Mouse (Mus musculus): ENCODE measurements at regions not wholly inside any gene's neighbourhood (a gene's known extent, or its start where the extent isn't known, plus 50 kb on each side); places are given as distances from the start of the nearest gene placed in this dataset.

DNA sequence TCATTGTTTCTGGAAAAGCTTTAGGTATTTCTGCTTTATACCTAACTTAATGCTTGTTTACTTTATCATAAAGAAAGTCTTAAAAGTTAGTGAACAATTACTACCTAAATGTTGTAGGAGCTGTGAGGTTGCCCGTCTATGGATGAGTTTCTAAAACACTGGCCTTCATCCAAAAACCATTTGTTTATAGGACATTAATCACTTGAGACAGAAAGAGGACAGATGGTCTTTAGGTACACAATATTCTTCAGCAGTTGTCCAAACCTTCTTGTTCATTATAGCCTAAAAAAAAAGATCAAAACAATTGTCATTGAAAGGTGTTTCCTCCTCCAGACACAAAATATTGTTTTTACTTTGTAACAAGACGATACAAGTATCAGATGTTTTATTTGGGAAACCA lies 891.3 kb upstream of the Ddx18 start:
- Histone ChIP-seq H3K9me3 (ENCODE audit: control insufficient read depth) (no peaks in the 10 kb centered on the region), H3K4me3 (ENCODE audit: low read depth, low read length) (no peak overlapping the region), H3K36me3 (ENCODE audit: control insufficient read depth, insufficient read depth) (no peaks in the 10 kb centered on the region), H3K27ac (ENCODE audit: low read depth, low read length) (no peak overlapping the region), H3K4me2 (replicated peaks; ENCODE audit: low read depth) (no peak overlapping the region), H3K9ac (ENCODE audit: low read depth, low read length) (no peak overlapping the region), H3K4me1 (replicated peaks; ENCODE audit: control insufficient read depth, insufficient read depth, low read length) (no peaks in the 10 kb centered on the region), H3K27me3 (replicated peaks; ENCODE audit: control insufficient read depth, insufficient read depth, low read length) (no peaks in the 10 kb centered on the region)
- TF ChIP-seq CTCF (IDR thresholded peaks at IDR 0.05; ENCODE audit: low read depth), result no peak
- WGBS, result 64% methylated on average over 2 of the region's 2 CpGs
- ATAC-seq, result no peak

- H3K27ac ChIP-seq (ENCODE audit: low read depth, low read length), result no peak overlapping the region
- ATAC-seq, result no peak
- WGBS, result 73% methylated on average over 4 of the region's 4 CpGs
- no peaks in the 10 kb centered on the region for H3K9me3 ChIP-seq (ENCODE audit: control insufficient read depth)
- no peak overlapping the region for H3K4me3 ChIP-seq (ENCODE audit: low read depth, low read length)
- H3K4me2 ChIP-seq (replicated peaks; ENCODE audit: low read depth), result no peak overlapping the region
- no peak overlapping the region for H3K9ac ChIP-seq (ENCODE audit: low read depth, low read length)
- H3K27me3 ChIP-seq (replicated peaks; ENCODE audit: control insufficient read depth, insufficient read depth, low read length), result no peaks in the 10 kb centered on the region
- H3K36me3 ChIP-seq (ENCODE audit: control insufficient read depth, insufficient read depth), result no peaks in the 10 kb centered on the region
- no peak for TF ChIP-seq CTCF (IDR thresholded peaks at IDR 0.05; ENCODE audit: low read depth)
- no peaks in the 10 kb centered on the region for H3K4me1 ChIP-seq (replicated peaks; ENCODE audit: control insufficient read depth, insufficient read depth, low read length)
Measured at GRCm38 (mm10) chr1:122454881-122455280, 887.1 kb upstream of the Ddx18 start.

- ATAC-seq, result no peak
- no peaks in the 10 kb centered on the region for H3K27me3 ChIP-seq (replicated peaks; ENCODE audit: control insufficient read depth, insufficient read depth, low read length)
- 67% methylated on average over 3 of the region's 3 CpGs for WGBS
- H3K9ac ChIP-seq (ENCODE audit: low read depth, low read length), result no peak overlapping the region
- no peak for TF ChIP-seq CTCF (IDR thresholded peaks at IDR 0.05; ENCODE audit: low read depth)
- no peak overlapping the region for H3K27ac ChIP-seq (ENCODE audit: low read depth, low read length)
- no peaks in the 10 kb centered on the region for H3K36me3 ChIP-seq (ENCODE audit: control insufficient read depth, insufficient read depth)
- H3K4me1 ChIP-seq (replicated peaks; ENCODE audit: control insufficient read depth, insufficient read depth, low read length), result no peaks in the 10 kb centered on the region
- H3K4me2 ChIP-seq (replicated peaks; ENCODE audit: low read depth), result no peak overlapping the region
- H3K9me3 ChIP-seq (ENCODE audit: control insufficient read depth), result no peaks in the 10 kb centered on the region
- H3K4me3 ChIP-seq (ENCODE audit: low read depth, low read length), result no peak overlapping the region
Measured at GRCm38 (mm10) chr1:122453617-122454016, 885.8 kb upstream of the Ddx18 start.

- no peak overlapping the region for H3K4me3 ChIP-seq (ENCODE audit: low read depth, low read length)
- no peak for ATAC-seq
- no peak overlapping the region for H3K9ac ChIP-seq (ENCODE audit: low read depth, low read length)
- TF ChIP-seq CTCF (IDR thresholded peaks at IDR 0.05; ENCODE audit: low read depth), result peak; percentile 61
- H3K27me3 ChIP-seq (replicated peaks; ENCODE audit: control insufficient read depth, insufficient read depth, low read length), result no peaks in the 10 kb centered on the region
- no peaks in the 10 kb centered on the region for H3K36me3 ChIP-seq (ENCODE audit: control insufficient read depth, insufficient read depth)
- no peak overlapping the region for H3K4me2 ChIP-seq (replicated peaks; ENCODE audit: low read depth)
- no peaks in the 10 kb centered on the region for H3K9me3 ChIP-seq (ENCODE audit: control insufficient read depth)
- no peaks in the 10 kb centered on the region for H3K4me1 ChIP-seq (replicated peaks; ENCODE audit: control insufficient read depth, insufficient read depth, low read length)
- no peak overlapping the region for H3K27ac ChIP-seq (ENCODE audit: low read depth, low read length)
- WGBS, result 64% methylated on average over 3 of the region's 3 CpGs
Measured at GRCm38 (mm10) chr1:122439358-122439757, 871.6 kb upstream of the Ddx18 start.

DNA sequence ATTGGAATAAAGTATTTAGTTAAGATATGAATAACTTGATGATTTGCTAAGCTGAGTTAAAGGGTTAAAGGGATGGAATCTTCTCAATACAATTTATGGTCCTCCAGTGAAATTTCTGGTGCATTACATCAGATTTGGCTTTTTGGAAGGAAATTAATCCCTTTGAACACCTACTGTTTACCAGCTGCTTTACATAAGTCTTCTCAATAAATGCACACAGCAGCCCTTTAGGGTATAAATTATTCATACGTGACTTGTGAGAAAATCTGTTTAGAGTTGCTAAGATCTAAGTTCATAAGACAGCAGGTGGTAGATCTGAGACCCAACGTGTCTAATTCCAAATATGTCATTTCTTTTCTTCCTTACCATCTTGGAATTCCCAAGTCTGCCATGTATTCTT lies 855.7 kb upstream of the Ddx18 start:
- WGBS, result 70% methylated on average over 2 of the region's 2 CpGs
- no peak overlapping the region for H3K9ac ChIP-seq (ENCODE audit: low read depth, low read length)
- no peak for TF ChIP-seq CTCF (IDR thresholded peaks at IDR 0.05; ENCODE audit: low read depth)
- H3K9me3 ChIP-seq (ENCODE audit: control insufficient read depth), result no peaks in the 10 kb centered on the region
- no peak overlapping the region for H3K27ac ChIP-seq (ENCODE audit: low read depth, low read length)
- H3K4me2 ChIP-seq (replicated peaks; ENCODE audit: low read depth), result no peak overlapping the region
- H3K4me3 ChIP-seq (ENCODE audit: low read depth, low read length), result no peak overlapping the region
- no peaks in the 10 kb centered on the region for H3K4me1 ChIP-seq (replicated peaks; ENCODE audit: control insufficient read depth, insufficient read depth, low read length)
- H3K36me3 ChIP-seq (ENCODE audit: control insufficient read depth, insufficient read depth), result no peaks in the 10 kb centered on the region
- H3K27me3 ChIP-seq (replicated peaks; ENCODE audit: control insufficient read depth, insufficient read depth, low read length), result no peaks in the 10 kb centered on the region
- no peak for ATAC-seq

DNA sequence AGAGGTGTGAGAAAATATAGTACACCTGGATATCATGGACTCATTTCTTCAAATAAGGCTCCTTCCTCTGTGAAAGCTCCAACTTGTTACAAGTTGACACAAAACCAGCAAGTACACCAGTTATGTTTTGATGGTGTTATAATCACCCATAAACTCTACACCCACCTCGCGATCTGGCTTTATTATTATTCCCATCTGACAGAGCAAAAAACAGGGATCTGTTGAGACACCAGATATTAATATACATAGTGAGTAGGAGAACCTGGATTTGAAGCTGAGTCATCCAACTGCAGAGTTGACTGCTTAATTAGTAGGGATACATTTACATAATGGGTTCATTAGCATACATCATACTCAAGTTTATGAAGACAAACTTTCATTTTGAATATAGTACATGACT lies 828.6 kb upstream of the Ddx18 start:
- no peak for TF ChIP-seq CTCF (IDR thresholded peaks at IDR 0.05; ENCODE audit: low read depth)
- ATAC-seq, result no peak
- Histone ChIP-seq H3K4me1 (replicated peaks; ENCODE audit: control insufficient read depth, insufficient read depth, low read length) (no peaks in the 10 kb centered on the region), H3K27me3 (replicated peaks; ENCODE audit: control insufficient read depth, insufficient read depth, low read length) (no peaks in the 10 kb centered on the region), H3K27ac (ENCODE audit: low read depth, low read length) (no peak overlapping the region), H3K36me3 (ENCODE audit: control insufficient read depth, insufficient read depth) (no peaks in the 10 kb centered on the region), H3K9me3 (ENCODE audit: control insufficient read depth) (no peaks in the 10 kb centered on the region), H3K4me2 (replicated peaks; ENCODE audit: low read depth) (no peak overlapping the region), H3K4me3 (ENCODE audit: low read depth, low read length) (no peak overlapping the region), H3K9ac (ENCODE audit: low read depth, low read length) (no peak overlapping the region)
- 92% methylated on average over 2 of the region's 2 CpGs for WGBS

DNA sequence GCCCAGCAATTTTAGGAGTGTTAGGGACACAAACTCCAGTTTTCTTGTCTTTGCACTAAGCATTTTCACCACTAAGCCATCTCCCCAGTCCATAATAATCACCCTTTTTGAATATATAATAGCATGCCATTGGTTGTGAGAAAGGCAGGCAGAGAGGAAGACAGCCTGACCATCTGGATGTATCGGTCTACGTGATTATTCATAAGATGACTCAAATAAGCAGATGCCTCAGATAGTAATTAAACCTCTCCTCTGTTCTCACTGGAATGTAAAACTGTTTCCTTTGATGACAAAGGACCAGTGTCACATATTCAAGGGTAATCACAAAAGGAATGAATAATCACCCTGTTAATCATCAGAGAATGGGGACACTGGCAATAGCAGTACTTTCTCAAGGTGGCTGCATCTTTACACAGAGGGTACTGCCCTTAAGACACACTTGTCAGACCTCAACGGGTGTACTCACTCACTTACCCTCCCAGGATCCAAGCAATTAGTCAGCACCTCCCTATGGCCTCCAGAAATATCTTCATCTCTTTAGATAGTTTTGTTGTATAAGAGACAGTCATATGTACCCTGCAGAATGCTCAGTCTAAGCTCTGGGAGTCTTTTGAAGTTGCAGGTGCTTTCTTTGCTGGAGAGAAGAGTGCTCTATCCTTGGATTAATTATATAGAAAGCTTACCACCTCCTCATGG lies 826.0 kb upstream of the Ddx18 start:
- no peaks in the 10 kb centered on the region for H3K9me3 ChIP-seq (ENCODE audit: control insufficient read depth)
- no peak for ATAC-seq
- no peak for TF ChIP-seq CTCF (IDR thresholded peaks at IDR 0.05; ENCODE audit: low read depth)
- H3K4me2 ChIP-seq (replicated peaks; ENCODE audit: low read depth), result no peak overlapping the region
- H3K4me1 ChIP-seq (replicated peaks; ENCODE audit: control insufficient read depth, insufficient read depth, low read length), result no peaks in the 10 kb centered on the region
- no peak overlapping the region for H3K4me3 ChIP-seq (ENCODE audit: low read depth, low read length)
- 68% methylated on average over 3 of the region's 3 CpGs for WGBS
- H3K9ac ChIP-seq (ENCODE audit: low read depth, low read length), result no peak overlapping the region
- no peaks in the 10 kb centered on the region for H3K27me3 ChIP-seq (replicated peaks; ENCODE audit: control insufficient read depth, insufficient read depth, low read length)
- no peaks in the 10 kb centered on the region for H3K36me3 ChIP-seq (ENCODE audit: control insufficient read depth, insufficient read depth)
- no peak overlapping the region for H3K27ac ChIP-seq (ENCODE audit: low read depth, low read length)
